Mouse (Mus musculus) retina, postnatal 7 days (tissue): ENCODE measurements around the gene Ranbp10.
"Not testable (repeated sequence)": the region's sequence is repeated elsewhere in the genome, so short reads cannot be mapped to it uniquely, and the experiment has no call there.

Source experiments
- DNase-seq: peaks from one replicate; pipeline ENCODE4 v3.0.0-alpha.2; 2012; ENCODE audit warnings: low read depth, low spot score

Gene Ranbp10

GRCm38 (mm10) chr8:105835318-105835717, 8.2 kb upstream of the Ranbp10 start:
- no peak for DNase-seq

DNA sequence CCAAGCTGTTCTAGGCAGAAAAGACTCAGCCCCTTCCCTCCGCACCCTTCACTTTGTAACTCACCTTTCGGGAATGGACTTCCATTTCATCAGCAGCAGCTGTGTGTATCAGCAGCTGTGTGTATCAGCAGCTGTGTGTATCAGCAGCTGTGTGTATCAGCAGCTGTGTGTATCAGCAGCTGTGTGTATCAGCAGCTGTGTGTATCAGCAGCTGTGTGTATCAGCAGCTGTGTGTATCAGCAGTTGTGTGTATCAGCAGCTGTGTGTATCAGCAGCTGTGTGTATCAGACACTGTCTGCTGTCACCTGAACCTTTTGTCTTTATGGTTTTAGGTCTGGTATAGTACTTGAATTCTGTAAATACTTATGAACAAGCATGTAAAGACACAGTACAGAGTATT, 6.6 kb upstream of the Ranbp10 start:
- not testable (repeated sequence) for DNase-seq

DNA sequence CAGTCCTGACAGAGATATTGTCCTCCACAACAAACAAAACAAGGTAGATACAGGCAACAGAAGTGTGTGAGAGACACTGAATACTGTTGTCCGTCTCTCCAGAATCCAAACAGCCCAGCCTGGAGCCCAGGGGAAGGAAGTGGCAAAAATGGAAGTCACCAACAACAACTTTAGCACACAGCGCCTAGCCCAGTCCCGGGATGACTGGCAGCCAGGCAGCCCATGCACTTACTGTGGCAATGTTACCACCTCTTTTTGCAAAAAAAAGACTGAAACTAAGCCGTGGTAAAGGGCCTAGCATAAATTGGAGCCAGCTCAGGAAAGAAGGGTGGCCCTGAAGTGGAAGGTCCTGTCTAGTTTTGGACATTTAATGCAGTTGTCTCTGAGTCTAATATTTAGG, 771 bp downstream of the Ranbp10 start:
- no peak for DNase-seq

GRCm38 (mm10) chr8:105825506-105825905, 1.6 kb downstream of the Ranbp10 start:
- no peak for DNase-seq

- no peak for DNase-seq
Observed at GRCm38 (mm10) chr8:105820925-105821324, 6.2 kb downstream of the Ranbp10 start.

DNA sequence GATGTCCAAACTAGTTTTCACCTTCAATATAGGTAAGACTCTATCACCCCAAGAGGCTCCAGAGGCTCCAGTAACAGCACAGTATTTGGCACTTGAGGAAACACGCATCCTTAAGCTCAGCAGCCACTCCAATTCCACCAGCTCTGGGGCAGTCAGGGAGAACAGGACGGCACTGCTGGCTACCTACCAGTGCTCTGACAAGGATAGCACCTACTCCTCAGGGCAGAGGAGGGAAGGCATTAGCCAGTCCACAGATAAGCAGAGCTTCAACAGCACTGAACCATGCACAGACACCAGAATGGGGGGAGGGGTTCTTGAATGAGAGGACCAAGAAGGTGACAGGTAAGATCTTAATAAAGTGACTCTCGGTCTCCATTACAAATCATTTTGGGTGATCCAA, 7.5 kb downstream of the Ranbp10 start:
- no peak for DNase-seq

- DNase-seq: no peak
Observed at GRCm38 (mm10) chr8:105813241-105813640, 13.9 kb downstream of the Ranbp10 start.

GRCm38 (mm10) chr8:105812511-105812910, 14.6 kb downstream of the Ranbp10 start:
- DNase-seq: no peak

DNA sequence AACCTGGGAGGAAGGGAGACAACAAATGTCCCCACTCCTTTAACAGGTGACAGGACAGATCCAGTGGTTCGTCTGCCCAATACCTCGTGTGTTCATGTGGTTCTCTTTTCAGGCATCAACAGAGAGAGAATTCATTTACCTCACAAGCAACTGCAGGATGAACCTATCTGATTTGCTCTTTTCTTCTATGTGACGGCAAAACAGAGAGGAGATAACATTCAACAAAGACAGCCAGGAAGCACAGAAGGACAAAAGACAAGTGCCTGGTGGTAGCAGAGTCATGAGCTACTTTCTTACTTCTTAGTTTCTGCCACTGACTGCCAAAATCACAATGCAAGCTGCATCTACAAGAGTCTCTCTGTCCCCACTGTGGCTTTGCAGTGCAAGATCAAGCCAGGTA, 15.6 kb downstream of the Ranbp10 start:
- no peak for DNase-seq

DNA sequence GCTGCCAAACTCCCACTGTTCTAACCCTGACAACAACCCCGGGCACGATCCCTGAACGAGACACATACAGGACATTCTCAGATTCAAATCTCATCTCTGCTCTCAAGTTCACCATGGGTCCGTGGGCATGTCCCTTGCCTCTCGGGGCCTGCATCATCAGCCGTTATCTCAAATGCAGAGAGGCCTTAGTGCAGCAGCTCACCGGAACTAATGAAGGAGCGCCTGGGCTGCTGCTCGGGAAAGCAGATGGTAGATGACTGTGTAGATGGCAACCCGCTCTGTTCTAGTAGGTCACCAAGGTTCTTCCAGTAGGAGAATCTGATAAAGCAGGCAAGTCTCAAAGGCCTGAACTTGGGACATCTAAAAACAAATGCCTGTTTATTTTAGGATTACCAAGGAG, 16.1 kb downstream of the Ranbp10 start:
- DNase-seq: no peak

DNA sequence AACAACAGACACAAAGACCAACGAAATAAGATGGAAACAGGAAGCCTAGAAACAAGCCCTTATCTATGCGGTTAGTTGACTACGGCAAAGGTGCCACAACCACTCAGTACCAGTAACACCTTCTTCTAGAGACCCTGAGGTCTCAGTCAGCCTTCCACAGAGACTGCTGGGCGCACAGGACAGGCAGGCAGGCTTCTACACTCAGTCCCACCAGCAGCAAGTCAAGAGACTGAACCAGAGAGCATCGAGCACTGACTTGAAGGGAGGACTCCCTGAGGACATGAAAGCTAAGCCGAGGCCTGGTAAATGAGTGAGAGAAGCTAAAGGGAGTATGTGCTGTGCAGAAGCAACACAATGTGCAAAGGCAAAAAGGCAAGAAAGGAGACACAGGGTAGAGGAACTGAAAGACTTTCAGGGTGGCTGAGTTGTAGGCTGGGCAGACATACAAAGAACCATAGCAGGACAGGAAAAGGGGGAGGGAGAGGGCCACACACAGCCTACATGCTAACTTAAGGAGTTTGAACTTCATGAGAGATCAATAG, 16.8 kb downstream of the Ranbp10 start:
- no peak for DNase-seq

DNA sequence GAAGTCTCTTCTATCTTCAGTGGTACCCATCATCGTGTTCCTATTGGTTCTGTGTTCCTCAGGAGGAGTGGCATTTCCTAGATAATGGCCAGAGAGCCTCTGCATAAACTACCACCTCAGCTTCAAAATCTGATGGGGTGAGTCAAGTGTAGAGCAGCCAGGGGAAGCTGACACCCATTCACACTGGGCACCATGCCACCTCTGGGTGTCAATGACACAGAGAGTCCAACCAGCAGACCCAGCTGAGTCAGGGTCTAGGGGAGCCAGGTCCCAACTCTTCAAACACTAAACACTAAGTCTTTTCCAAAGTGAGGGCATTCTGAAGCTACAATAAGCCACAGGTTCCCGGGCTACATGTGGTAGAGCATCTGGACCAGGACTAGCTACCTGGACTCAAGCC, 18.7 kb downstream of the Ranbp10 start:
- DNase-seq: no peak

- no peak for DNase-seq
Observed at GRCm38 (mm10) chr8:105807766-105808165, 19.4 kb downstream of the Ranbp10 start.

- DNase-seq: no peak
Observed at GRCm38 (mm10) chr8:105805964-105806363, 21.2 kb downstream of the Ranbp10 start.

DNA sequence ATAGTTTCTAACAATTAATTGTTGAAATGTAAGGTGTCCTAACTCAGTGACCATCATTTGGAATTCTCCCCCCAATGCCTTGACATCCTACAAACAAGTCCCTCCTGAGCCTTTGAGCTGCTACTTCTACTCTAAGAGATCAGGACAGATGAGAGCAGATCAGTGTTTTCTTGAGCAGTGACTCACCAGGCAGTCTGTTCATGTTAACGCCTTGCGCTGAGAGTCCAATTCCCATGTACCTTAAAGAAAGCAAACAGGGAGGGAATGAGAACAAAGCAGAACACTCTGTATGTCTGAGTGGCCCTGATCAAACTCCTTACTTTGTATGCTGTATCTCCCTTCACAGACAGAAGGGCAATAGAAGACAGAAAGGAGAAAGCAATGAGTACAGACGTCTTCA, 21.8 kb downstream of the Ranbp10 start:
- DNase-seq: no peak

DNA sequence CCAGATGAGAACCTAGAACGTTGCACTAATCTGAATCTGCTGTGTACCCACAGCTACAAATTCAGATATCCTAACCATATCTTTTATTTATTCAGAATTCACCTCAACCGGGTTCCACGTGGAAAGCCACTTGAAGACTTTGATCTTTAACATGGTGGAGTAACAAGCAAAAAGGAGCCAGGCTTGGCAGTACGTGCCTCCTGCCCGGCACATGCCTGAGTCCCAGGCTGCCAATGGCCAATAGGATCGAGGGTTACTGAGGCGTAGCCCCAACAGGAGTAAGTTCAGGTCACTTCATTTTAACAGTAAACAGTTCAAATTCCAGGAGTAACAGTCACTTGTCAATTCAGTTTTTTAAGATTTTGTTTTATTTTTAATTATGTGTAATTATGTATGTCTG, 22.4 kb downstream of the Ranbp10 start:
- no peak for DNase-seq

DNA sequence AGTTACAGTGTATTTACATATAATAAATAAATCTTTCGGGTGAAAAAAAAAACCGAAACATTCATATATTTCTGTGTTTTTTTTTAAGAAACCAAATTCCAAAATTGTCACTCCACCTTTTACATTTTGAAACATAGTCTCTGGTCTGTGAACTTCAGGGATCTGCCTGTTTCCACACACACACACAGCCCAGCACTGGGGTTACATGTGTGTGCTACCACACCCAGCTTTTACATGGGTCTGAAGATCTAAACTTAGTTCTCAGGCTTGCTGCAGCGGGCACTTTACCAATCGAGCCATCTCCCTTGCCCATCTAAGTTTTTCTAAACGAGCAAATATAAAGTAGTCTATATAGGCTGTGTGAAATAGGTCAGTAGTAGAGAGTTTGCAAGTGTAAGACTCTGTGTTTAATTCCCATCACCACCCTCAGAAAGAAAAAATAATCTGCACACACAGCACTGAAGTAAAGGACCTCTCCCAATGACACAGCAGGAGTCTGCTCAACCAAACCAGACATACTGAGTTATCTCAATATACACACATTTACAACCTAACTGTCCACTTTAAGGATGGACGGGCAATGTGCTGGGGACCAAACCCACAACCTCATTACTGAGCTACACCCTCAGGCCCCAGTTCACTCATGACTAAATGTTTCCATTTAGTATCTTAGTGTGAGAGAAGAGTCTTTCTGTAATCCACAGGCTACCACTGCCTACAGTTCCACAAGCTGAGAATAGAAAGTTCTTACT, 25.8 kb downstream of the Ranbp10 start:
- DNase-seq: no peak

DNA sequence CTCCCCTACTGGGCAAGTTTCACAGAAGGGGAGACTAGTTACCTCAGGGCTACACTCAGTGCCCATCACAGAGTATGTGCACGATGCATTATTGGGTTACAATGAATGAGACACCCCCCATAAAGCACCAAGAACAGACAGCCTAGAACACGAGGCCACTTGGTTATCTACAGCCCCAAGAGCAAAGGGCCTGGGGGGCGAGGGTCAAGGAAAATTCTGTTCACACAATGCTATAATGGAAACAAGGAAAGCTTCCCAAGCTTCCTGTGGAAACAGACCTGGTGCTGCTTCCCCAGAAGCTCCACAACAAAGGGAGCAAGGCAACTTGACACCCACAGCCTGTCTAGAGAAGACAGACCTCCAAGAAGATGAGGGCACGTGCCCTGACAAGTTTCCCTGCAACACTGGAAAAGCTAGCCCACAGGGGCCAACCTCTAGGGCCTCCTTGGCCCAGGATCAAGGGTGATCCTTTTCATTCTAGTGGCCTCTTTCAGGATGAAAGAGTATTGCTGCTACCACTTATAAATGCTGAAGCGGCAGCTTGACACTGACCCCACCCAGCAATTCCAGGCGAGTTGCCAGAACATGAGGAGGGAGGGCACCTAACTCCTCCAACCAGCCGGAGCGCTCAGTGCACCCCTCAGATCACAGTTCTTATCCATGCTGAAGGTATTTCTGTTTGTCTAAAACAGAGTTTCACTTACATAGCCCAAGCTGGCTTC, 27.9 kb downstream of the Ranbp10 start:
- DNase-seq: peak; percentile 23

DNA sequence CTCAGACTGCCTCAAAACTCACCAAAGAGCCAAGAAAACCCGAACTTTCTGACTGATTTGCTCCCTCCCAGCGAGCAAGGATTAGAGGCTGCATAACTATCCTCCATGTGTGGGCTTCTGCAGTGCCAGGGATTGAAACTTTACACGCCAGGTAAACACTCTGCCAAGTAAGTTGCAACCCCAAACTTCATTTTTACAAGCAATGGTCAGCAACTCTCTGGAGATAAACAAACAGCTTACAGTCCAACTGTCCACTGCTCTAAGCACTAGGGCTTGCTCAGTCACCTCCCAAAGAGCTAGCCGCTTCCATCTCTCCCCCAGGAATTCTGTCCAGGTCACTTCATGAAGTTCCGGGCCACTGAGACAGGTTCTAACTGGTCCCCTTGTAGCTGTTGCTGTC, 28.7 kb downstream of the Ranbp10 start:
- DNase-seq: no peak

DNA sequence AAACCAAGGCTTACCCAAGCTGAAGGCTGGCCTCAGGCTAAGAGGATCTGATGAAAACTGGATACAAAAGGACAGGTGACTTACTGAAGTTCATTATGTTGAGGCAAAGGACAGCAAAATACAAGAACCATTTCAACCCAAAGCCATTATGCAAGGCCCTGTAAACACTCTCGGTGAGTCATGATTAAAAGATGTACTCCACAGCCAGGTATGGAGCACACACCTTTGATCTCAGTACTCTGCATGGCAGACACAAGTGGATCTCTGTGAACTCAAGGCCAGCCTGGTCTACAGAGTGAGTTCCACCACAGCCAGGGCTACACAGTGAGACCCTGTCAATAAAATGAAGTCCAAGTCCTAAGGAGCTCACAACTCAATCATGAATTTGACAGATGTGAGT, 31.4 kb downstream of the Ranbp10 start:
- no peak for DNase-seq

GRCm38 (mm10) chr8:105794009-105794598, 33.0 kb downstream of the Ranbp10 start:
- DNase-seq: no peak

- DNase-seq: no peak
Observed at GRCm38 (mm10) chr8:105793331-105793730, 33.8 kb downstream of the Ranbp10 start.

DNA sequence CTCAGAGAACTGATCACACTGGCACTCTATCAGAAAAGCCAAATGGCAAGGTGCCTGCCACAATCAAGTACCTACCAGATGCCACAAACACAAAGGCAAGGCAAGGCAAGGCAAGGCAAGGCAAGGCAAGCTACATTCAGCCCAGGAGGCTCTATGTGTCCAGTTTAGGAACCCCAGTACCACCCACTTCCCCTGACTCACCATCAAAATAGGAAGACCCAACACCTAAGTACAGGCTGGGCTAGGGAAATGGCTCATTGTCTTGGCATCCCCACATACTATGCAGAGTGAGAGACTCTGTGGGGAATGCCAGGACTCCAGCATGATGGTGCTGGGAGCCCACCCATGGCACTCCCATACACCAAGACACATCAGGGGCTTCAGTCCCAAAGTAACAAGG, 37.5 kb downstream of the Ranbp10 start:
- DNase-seq: no peak
